Mouse (Mus musculus) limb, embryonic 14.5 days (tissue): ENCODE results near the gene Pde1b. TPM values are rescaled to one million over a fixed set of nuclear protein-coding genes. Genes with fewer than 3 reads are reported as not detected.

Source experiments
- ATAC-seq: fragments of 200-750 bp; cut with Nextera tagmentation; 2 replicates; pipeline ENCODE4 v1.8.0; 2017; ENCODE audit warnings: low read depth, moderate number of reproducible peaks, moderate TSS enrichment; ENCODE audit not compliant: low FRiP score
- DNase-seq: peaks from one replicate; pipeline ENCODE4 v3.0.0-alpha.2; 2015; ENCODE audit warnings: low spot score
- H3K27ac ChIP-seq: fragments of 300-500 bp; sonication (generic); replicated peaks from 2 replicates; pipeline ENCODE4 v1.5.1; 2014; ENCODE audit warnings: low read depth, mild to moderate bottlenecking, low read length, moderate library complexity, mixed read lengths
- H3K27me3 ChIP-seq: fragments of 300-500 bp; sonication (generic); 2 replicates; pipeline ENCODE4 v1.6.1; 2014; ENCODE audit warnings: low read length, mixed read lengths; ENCODE audit not compliant: control insufficient read depth, insufficient read depth
- H3K36me3 ChIP-seq: fragments of 300-500 bp; sonication (generic); 2 replicates; pipeline ENCODE4 v1.6.1; 2014; ENCODE audit warnings: mild to moderate bottlenecking, low read length, moderate library complexity, mixed read lengths; ENCODE audit not compliant: control insufficient read depth, insufficient read depth
- H3K4me1 ChIP-seq: fragments of 300-500 bp; sonication (generic); 2 replicates; pipeline ENCODE4 v1.6.1; 2014; ENCODE audit warnings: antibody characterized with exemption, low read length, mixed read lengths; ENCODE audit not compliant: control insufficient read depth, insufficient read depth
- H3K4me2 ChIP-seq: fragments of 300-500 bp; sonication (generic); replicated peaks from 2 replicates; pipeline ENCODE4 v1.6.1; 2014; ENCODE audit warnings: low read depth, mild to moderate bottlenecking, low read length, moderate library complexity; ENCODE audit not compliant: severe bottlenecking
- H3K4me3 ChIP-seq: fragments of 300-500 bp; sonication (generic); replicated peaks from 2 replicates; pipeline ENCODE4 v1.5.1; 2014; ENCODE audit warnings: low read length
- H3K9ac ChIP-seq: fragments of 300-500 bp; sonication (generic); 2 replicates; pipeline ENCODE4 v1.6.1; 2014; ENCODE audit warnings: mild to moderate bottlenecking, low read depth, low read length, moderate library complexity; ENCODE audit not compliant: severe bottlenecking
- H3K9me3 ChIP-seq: fragments of 300-500 bp; sonication (generic); 2 replicates; pipeline ENCODE4 v1.6.1; 2016; ENCODE audit warnings: low read length; ENCODE audit not compliant: control insufficient read depth
- POLR2A ChIP-seq: fragments of 200-500 bp; IDR thresholded peaks from 2 replicates; pipeline ENCODE4 v1.8.0; 2012; ENCODE audit warnings: inconsistent platforms, mild to moderate bottlenecking, moderate library complexity, borderline replicate concordance; ENCODE audit not compliant: insufficient read depth, insufficient read length; ENCODE audit errors: extremely low read depth
- WGBS: fragments of 180-500 bp; shearing (Covaris S2); extraction: QIAGEN DNeasy Blood & Tissue Kit; methylation state at CpG from one replicate; pipeline ENCODE4 v1.1.7; 2014; 5-methylcytosine and 5-hydroxymethylcytosine counted together
- polyA plus RNA-seq, 2 experiments: library from polyadenylated mRNA; depleted of rRNA in 1 of 2; stranded (reverse) in 1 of 2; unstranded in 1 of 2; fragments of >200 nt; fragmentation: Nextera tagmentation in 1 of 2; extraction: Ambion mirVana in 1 of 2; gene quantifications; 2 replicates each; pipeline versions ENCODE4 v1.2.1 to v1.2.3; 2012 to 2014

Pde1b gene
- polyA plus RNA-seq, 2 experiments = 4.4 to 6.9 TPM

- DNase-seq = no peak
Measured at GRCm38 (mm10) chr15:103518600-103519385, 16.0 kb downstream of the Pde1b start.

GRCm38 (mm10) chr15:103519386-103520378, 16.8 kb downstream of the Pde1b start:
- Histone ChIP-seq H3K4me2 (no peak overlapping the region), H3K4me1 (peaks cover 12% of the 10 kb centered on the region), H3K27ac (no peak overlapping the region), H3K9ac (no peak overlapping the region), H3K36me3 (no peaks in the 10 kb centered on the region), H3K9me3 (no peaks in the 10 kb centered on the region), H3K27me3 (no peaks in the 10 kb centered on the region), H3K4me3 (no peak overlapping the region)
- TF ChIP-seq POLR2A = no peak
- DNase-seq = no peak
- 42% methylated on average over 4 of the region's 4 CpGs for WGBS
- ATAC-seq = no peak

More at GRCm38 (mm10) chr15:103518600-103519385, 16.0 kb downstream of the Pde1b start:
- Histone ChIP-seq H3K9me3 (no peaks in the 10 kb centered on the region), H3K27me3 (no peaks in the 10 kb centered on the region), H3K4me2 (no peak overlapping the region), H3K27ac (no peak overlapping the region), H3K36me3 (no peaks in the 10 kb centered on the region), H3K9ac (no peak overlapping the region), H3K4me1 (peaks cover 18% of the 10 kb centered on the region), H3K4me3 (no peak overlapping the region)
- 15% methylated on average over 5 of the region's 5 CpGs for WGBS
- no peak for TF ChIP-seq POLR2A
- no peak; the same call in 1 of the 2 replicates for ATAC-seq

GRCm38 (mm10) chr15:103522458-103523099, 19.7 kb downstream of the Pde1b start:
- DNase-seq (no peak), ATAC-seq (no peak)
- no peaks in the 10 kb centered on the region for H3K36me3 ChIP-seq
- H3K9ac ChIP-seq = no peak overlapping the region
- no peak overlapping the region for H3K4me3 ChIP-seq
- H3K27ac ChIP-seq = no peak overlapping the region
- H3K4me2 ChIP-seq = no peak overlapping the region
- TF ChIP-seq POLR2A = no peak
- H3K9me3 ChIP-seq = no peaks in the 10 kb centered on the region
- peaks cover 12% of the 10 kb centered on the region for H3K4me1 ChIP-seq
- no peaks in the 10 kb centered on the region for H3K27me3 ChIP-seq
- WGBS = 64% methylated on average over 3 of the region's 3 CpGs

GRCm38 (mm10) chr15:103523156-103523555, 20.3 kb downstream of the Pde1b start:
- no peak for DNase-seq
- Histone ChIP-seq H3K4me3 (no peak overlapping the region), H3K4me2 (no peak overlapping the region), H3K27me3 (no peaks in the 10 kb centered on the region), H3K27ac (no peak overlapping the region), H3K36me3 (no peaks in the 10 kb centered on the region), H3K4me1 (peaks cover 12% of the 10 kb centered on the region), H3K9me3 (no peaks in the 10 kb centered on the region), H3K9ac (no peak overlapping the region)
- no peak for TF ChIP-seq POLR2A
- 56% methylated on average over 3 of the region's 3 CpGs for WGBS
- no peak for ATAC-seq

GRCm38 (mm10) chr15:103530372-103530771, 27.5 kb downstream of the Pde1b start:
- H3K27me3 ChIP-seq = no peaks in the 10 kb centered on the region; the same call in 1 of the 2 replicates

More at GRCm38 (mm10) chr15:103530372-103530771, 27.5 kb downstream of the Pde1b start:
- Histone ChIP-seq H3K4me3 (no peak overlapping the region), H3K4me2 (no peak overlapping the region), H3K36me3 (no peaks in the 10 kb centered on the region), H3K27ac (no peak overlapping the region), H3K9ac (no peak overlapping the region), H3K9me3 (no peaks in the 10 kb centered on the region), H3K4me1 (no peaks in the 10 kb centered on the region)
- no peak for TF ChIP-seq POLR2A
- ATAC-seq (peak; percentile 56; the same call in 1 of the 2 replicates), DNase-seq (peak; percentile 57)
- 10% methylated on average over 5 of the region's 5 CpGs for WGBS
